Comparison of ENCODE assay signal across 9 mouse cellular contexts in the genomic region with DNA sequence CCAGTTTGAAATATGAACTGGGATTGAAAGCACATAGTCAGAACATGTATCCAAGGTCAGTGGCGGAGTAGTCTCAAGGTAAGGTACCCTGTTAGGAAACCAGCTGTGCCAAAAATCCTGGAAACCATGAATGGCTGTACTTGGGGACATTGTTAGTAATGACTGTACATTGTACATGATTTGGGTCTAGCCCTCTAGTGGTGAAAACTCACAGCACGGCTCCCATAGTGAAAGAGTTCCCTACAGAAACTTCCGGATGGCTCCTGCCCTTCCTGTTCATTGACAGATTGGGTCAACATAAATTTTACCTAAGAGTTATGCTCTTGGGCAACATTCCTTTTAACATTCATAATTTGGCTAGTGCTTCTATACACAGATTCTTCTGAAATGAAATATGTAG. TPM values are rescaled to one million over a fixed set of nuclear protein-coding genes. Genes with fewer than 3 reads are reported as not detected.
DNase-seq lines count a peak whose midpoint lies in the region; ATAC-seq and TF ChIP-seq lines count a peak whose summit lies in the region.
"Had no signal": no experiment of that assay in that cellular context is flagged by ENCODE, and none has a peak within 500 bp of the region (broad histone marks: within the 10 kb centered on the region; RNA-seq: fewer than 3 reads in every experiment).

No protein-coding gene starts in this region.

- 68% methylated on average over 3 of the region's 3 CpGs for WGBS in intestine, postnatal 0 days
- 75% methylated on average over 3 of the region's 3 CpGs for WGBS in intestine, embryonic 16.5 days
- WGBS in cerebellum, adult 2 months: 78% methylated on average over 3 of the region's 3 CpGs

- TF ChIP-seq POLR2A in brain, embryonic 14.5 days (IDR thresholded peaks at IDR 0.05; ENCODE audit: borderline replicate concordance, extremely low read depth, insufficient read depth, insufficient read length, poor library complexity, severe bottlenecking): no peak
- TF ChIP-seq POLR2A in cerebellum, adult 2 months (IDR thresholded peaks at IDR 0.05; ENCODE audit: borderline replicate concordance, insufficient read depth, low read length): no peak

- no peaks in the 10 kb centered on the region for H3K27me3 ChIP-seq in intestine, postnatal 0 days (replicated peaks; ENCODE audit: control insufficient read depth, insufficient read depth, low read length)
- no peaks in the 10 kb centered on the region for H3K27me3 ChIP-seq in intestine, embryonic 16.5 days (replicated peaks; ENCODE audit: control insufficient read depth, insufficient read depth, low read length)
- no peaks in the 10 kb centered on the region for H3K27me3 ChIP-seq in cerebellum, adult 2 months (ENCODE audit: control insufficient read depth, insufficient read depth, low read length)

- no peaks in the 10 kb centered on the region for H3K4me1 ChIP-seq in intestine, postnatal 0 days (replicated peaks; ENCODE audit: control insufficient read depth, insufficient read depth, low read length)
- no peaks in the 10 kb centered on the region for H3K4me1 ChIP-seq in intestine, embryonic 16.5 days (ENCODE audit: control insufficient read depth, insufficient read depth, low read length)
- H3K4me1 ChIP-seq in cerebellum, adult 2 months (ENCODE audit: control insufficient read depth, insufficient read depth, low read length): no peaks in the 10 kb centered on the region
- H3K4me1 ChIP-seq: megakaryocyte, embryonic 14.5 days had no signal

- TF ChIP-seq CTCF in intestine, postnatal 0 days (IDR thresholded peaks at IDR 0.05; ENCODE audit: low read depth): peak; percentile 76
- peak; percentile 66; the same call in 1 of the 2 replicates for TF ChIP-seq CTCF in brain, embryonic 14.5 days (IDR thresholded peaks at IDR 0.05; ENCODE audit: borderline replicate concordance, extremely low read depth, insufficient read depth, insufficient read length)
- no peak for TF ChIP-seq CTCF in cerebellum, adult 2 months (IDR thresholded peaks at IDR 0.05; ENCODE audit: borderline replicate concordance, insufficient read depth, low read depth, low read length)

- H3K9ac ChIP-seq in intestine, postnatal 0 days (ENCODE audit: low read depth, low read length): no peak overlapping the region
- no peak overlapping the region for H3K9ac ChIP-seq in intestine, embryonic 16.5 days (ENCODE audit: low read depth, low read length)

- ATAC-seq in intestine, postnatal 0 days: no peak
- ATAC-seq in intestine, embryonic 16.5 days: no peak

- peak; percentile 17 for DNase-seq in right cerebral cortex, postnatal 14 days
- DNase-seq in right cerebral cortex, postnatal 25 days: no peak
- peak; percentile 32 for DNase-seq in brain, embryonic 14.5 days (ENCODE audit: low read depth)
- DNase-seq in retina, embryonic 14.5 days (ENCODE audit: low spot score): peak; percentile 67
- no peak for DNase-seq in thymus, postnatal 36 days
- DNase-seq in cerebellum, adult 2 months: no peak

- H3K36me3 ChIP-seq in intestine, postnatal 0 days (ENCODE audit: control insufficient read depth, insufficient read depth): no peaks in the 10 kb centered on the region
- H3K36me3 ChIP-seq in intestine, embryonic 16.5 days (ENCODE audit: control insufficient read depth, insufficient read depth, low read length): no peaks in the 10 kb centered on the region

- H3K4me2 ChIP-seq in intestine, postnatal 0 days (replicated peaks; ENCODE audit: low read depth): no peak overlapping the region
- no peak overlapping the region for H3K4me2 ChIP-seq in intestine, embryonic 16.5 days (ENCODE audit: low read depth, low read length)

- no peak overlapping the region for H3K4me3 ChIP-seq in intestine, postnatal 0 days (ENCODE audit: low read depth, low read length)
- no peak overlapping the region for H3K4me3 ChIP-seq in intestine, embryonic 16.5 days (ENCODE audit: low read length)
- H3K4me3 ChIP-seq in cerebellum, adult 2 months (replicated peaks; ENCODE audit: insufficient read depth, low read depth, low read length): no peak overlapping the region
- H3K4me3 ChIP-seq: megakaryocyte, embryonic 14.5 days had no signal

- H3K9me3 ChIP-seq in intestine, postnatal 0 days (ENCODE audit: control insufficient read depth): no peaks in the 10 kb centered on the region
- no peaks in the 10 kb centered on the region for H3K9me3 ChIP-seq in intestine, embryonic 16.5 days (ENCODE audit: control insufficient read depth, low read length)

- no peak overlapping the region for H3K27ac ChIP-seq in intestine, postnatal 0 days (ENCODE audit: low read depth, low read length)
- H3K27ac ChIP-seq in intestine, embryonic 16.5 days (ENCODE audit: low read length): no peak overlapping the region
- H3K27ac ChIP-seq in cerebellum, adult 2 months (ENCODE audit: insufficient read depth, low read length): no peak overlapping the region

RNA-seq across cellular contexts. Expression of gene Polr2m, which starts 19.6 kb away (rescaled TPM):
- polyA plus RNA-seq in intestine, postnatal 0 days (2015; fragmentation: Nextera tagmentation; extraction: Ambion mirVana): 103 TPM in 2 replicates
- polyA plus RNA-seq in intestine, embryonic 16.5 days (2015; fragmentation: Nextera tagmentation; extraction: Ambion mirVana): 280 and 300 TPM in 2 replicates
- 449 and 467 TPM in 2 replicates for polyA plus RNA-seq in brain, embryonic 14.5 days (2012; rRNA removed)
- 267 and 305 TPM in 2 replicates for polyA plus RNA-seq in cerebellum, adult 2 months (2012; rRNA removed)

Comparison
In these comparisons a context has a peak if more than half of its experiments do, and no peak if none do; other contexts are left out.
1. DNase-seq: peak in right cerebral cortex, postnatal 14 days (single experiment), brain, embryonic 14.5 days (single experiment) and retina, embryonic 14.5 days (single experiment); none in right cerebral cortex, postnatal 25 days (single experiment), thymus, postnatal 36 days (0 of 2) and cerebellum, adult 2 months (0 of 2).